Mouse (Mus musculus) neural tube, embryonic 13.5 days (tissue): ENCODE results near the gene Map6d1. TPM values are rescaled to one million over a fixed set of nuclear protein-coding genes. Genes with fewer than 3 reads are reported as not detected.

Experiments used
- polyA plus RNA-seq: library from polyadenylated mRNA; unstranded; fragments of >200 nt; fragmentation: Nextera tagmentation; extraction: Ambion mirVana; gene quantifications from 2 replicates; pipeline ENCODE4 v1.2.1, GENCODE M21; 2015

Gene Map6d1
- polyA plus RNA-seq, 1 experiment from 2014 or later, result 3.9 TPM

Other genes with a start within 250 kb of the Map6d1 start
- gene Klhl24, start 143.8 kb downstream of the Map6d1 start, polyA plus RNA-seq, result 51.7 and 57.8 TPM in 2 replicates
- gene Yeats2, start 100.3 kb downstream of the Map6d1 start, polyA plus RNA-seq, result 24.5 and 25.7 TPM in 2 replicates
- 77.5 and 85.7 TPM in 2 replicates for gene Parl, start 61.0 kb upstream of the Map6d1 start, polyA plus RNA-seq
- gene Cyp2ab1, start 84.0 kb upstream of the Map6d1 start, polyA plus RNA-seq, result not detected in 2 replicates
- 120 and 123 TPM in 2 replicates for gene Abcc5, start 185.0 kb upstream of the Map6d1 start, polyA plus RNA-seq